Mouse (Mus musculus) left cerebral cortex, postnatal 36 days (tissue): ENCODE data around the gene Tmem212. TPM values are rescaled to one million over a fixed set of nuclear protein-coding genes. Genes with fewer than 3 reads are reported as not detected.

Experiments used
- DNase-seq, 2 experiments: peaks; one replicate each; pipeline ENCODE4 v3.0.0; 2021 to 2022; ENCODE audit warnings: low spot score in 2 of 2, mixed read lengths in 1 of 2
- intact Hi-C: fragments of 180-260 bp; cut with DNase I; formaldehyde crosslinking; loops from one replicate; pipeline ENCODE4 v1.15.1; 2025
- total RNA-seq, 2 experiments: library from RNA; stranded (reverse); gene quantifications; 2 replicates each; pipeline ENCODE4 v1.2.3; 2021

Tmem212 gene
- total RNA-seq, 2 experiments from 2014 or later, result 0.79 TPM; not detected in 1

DNA sequence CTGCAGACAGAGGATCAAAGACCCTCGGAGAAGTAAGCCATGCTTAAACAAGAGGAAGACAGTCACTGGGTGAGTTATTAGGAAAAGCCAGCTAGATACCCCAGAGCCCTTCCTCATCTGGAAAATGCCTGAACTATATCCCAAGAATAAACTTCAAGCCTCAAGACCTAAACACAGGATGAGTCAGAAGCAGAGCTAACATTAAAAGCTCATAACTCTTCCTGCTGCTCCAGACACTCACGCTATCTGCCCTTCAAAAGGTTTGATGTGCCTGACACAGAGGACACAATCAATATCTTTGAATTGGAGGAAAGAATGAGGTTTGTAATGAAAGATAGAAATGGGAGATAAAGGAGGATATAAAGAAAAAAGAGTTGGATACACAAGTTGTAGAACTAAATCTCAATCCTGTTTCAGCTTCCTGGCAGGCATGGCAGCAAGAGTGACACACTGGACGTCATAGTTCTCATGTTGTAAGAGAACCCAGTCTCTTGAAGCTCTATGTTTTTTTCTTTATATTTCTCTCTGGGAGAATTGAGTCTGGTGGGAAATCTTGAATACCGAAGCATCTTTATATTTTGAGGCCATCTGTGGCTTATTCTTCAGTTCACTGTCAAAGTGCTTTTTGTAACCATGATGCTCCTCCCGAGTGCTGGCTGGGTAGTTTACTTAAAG lies 37.6 kb downstream of the Tmem212 start:
- DNase-seq, result no peak
- intact Hi-C loops, result no loop called here

GRCm38 (mm10) chr3:27856288-27856687 lies 39.9 kb downstream of the Tmem212 start:
- DNase-seq, result no peak
- intact Hi-C loops, result no loop called here

DNA sequence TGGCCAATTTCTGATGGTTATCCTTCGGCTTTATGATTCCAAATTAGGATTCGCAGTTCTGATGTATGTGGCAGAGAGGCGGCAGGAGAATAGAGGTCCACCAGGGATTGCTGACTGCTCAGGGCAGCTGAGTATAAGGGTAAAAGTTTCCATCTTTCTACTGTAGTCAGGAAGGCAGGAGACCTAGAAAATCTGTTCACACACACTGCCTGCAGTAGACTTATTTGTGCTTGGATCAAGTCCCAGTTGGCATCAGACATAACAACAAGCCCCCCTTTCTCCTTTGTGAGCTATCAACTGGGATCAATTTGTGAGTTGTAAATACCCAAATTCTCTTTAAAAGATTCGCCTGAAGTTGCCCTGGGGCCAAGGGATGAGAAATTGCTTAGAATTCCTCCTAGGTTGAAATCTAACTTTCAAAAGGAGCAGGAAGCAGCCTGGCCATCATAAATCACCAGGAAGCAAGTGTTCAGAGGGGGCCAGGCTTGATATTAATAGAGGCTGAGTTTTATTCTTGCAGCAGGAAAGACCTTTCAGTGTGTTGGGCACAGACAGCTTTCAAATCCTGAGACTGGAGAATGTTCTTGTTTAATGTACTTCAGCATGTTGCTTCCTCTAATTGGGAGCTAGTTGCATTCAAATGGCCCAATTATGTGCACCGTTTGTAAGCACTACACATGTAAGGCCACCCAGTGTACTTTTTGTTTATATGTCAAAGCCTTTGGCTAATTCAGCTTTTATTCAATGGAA lies 41.6 kb downstream of the Tmem212 start:
- DNase-seq, result no peak
- intact Hi-C loops, result no loop called here

- intact Hi-C loops, result no loop called here
- no peak for DNase-seq
These were observed 52.9 kb downstream of the Tmem212 start for GRCm38 (mm10) chr3:27843266-27843665.

DNA sequence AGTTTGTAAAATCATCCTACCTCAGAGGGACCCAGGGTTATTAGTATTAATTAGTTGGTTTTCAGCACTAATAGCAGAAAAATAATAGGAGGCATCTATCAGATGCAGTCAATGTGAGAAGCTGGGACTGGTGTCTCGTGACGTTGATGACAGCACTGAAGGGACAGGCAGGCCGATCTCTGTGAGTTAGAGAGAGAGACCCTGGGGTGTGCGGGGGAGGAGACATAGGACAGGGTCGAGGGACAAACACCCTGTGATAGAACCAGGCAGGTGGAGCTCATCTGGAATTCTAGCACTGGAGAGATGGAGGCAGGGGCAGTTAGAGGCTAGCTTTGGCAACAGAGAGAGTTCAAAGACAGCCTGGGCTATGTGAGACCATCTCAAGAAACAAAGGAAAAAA lies 53.3 kb downstream of the Tmem212 start:
- intact Hi-C loops, result no loop called here
- no peak for DNase-seq

- no peak for DNase-seq
- intact Hi-C loops, result no loop called here
These were observed 55.9 kb downstream of the Tmem212 start for GRCm38 (mm10) chr3:27840311-27840710.

- intact Hi-C loops, result no loop called here
- no peak for DNase-seq
These were observed 56.4 kb downstream of the Tmem212 start for GRCm38 (mm10) chr3:27839795-27840194.

- intact Hi-C loops, result no loop called here
- DNase-seq, result no peak
These were observed 56.9 kb downstream of the Tmem212 start for GRCm38 (mm10) chr3:27839231-27839630.

- no peak for DNase-seq
- intact Hi-C loops, result no loop called here
These were observed 59.9 kb downstream of the Tmem212 start for GRCm38 (mm10) chr3:27836297-27836696.

- DNase-seq, result no peak
- intact Hi-C loops, result no loop called here
These were observed 60.4 kb downstream of the Tmem212 start for GRCm38 (mm10) chr3:27835786-27836185.

DNA sequence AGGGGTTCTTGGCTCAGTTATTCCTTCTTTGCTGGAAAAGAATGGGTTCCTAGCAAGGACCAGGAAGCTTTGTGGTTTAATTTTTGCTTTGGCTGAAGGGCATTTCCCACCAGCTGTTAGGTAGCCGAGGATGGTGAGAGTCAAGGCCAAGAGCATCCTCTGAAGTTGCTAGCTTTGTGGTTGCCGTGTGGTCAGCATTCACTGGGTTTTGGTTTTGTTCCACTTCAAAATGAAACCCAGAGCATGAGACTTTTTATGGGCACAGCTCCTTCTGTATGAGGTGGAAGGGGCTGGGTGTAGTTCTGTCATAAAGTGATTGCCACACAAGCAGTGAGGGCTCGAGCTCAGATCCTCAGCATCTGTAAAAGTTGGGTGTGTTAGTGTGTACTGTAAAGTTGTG lies 67.4 kb downstream of the Tmem212 start:
- intact Hi-C loops, result no loop called here
- DNase-seq, result no peak

- intact Hi-C loops, result no loop called here
- DNase-seq, result no peak
These were observed 68.9 kb downstream of the Tmem212 start for GRCm38 (mm10) chr3:27827236-27827635.

DNA sequence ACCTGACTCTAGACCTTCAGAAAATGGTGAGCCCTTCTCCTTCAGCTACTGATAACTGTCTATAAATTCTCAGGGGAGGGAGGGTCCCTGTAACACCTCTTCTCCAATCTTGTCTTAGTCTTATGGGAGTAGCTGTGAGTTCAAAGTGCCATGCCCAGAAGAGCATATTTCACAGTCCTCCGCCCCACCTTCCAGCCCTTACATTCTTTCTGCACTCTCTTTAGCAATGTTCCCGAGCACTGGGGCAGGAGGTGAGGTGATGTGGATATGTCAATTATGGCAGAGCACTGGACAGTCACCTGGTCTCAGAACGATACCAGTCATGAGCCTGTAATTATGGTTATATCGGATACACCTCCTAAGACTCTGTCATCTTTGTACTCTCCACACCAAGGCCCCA lies 70.2 kb downstream of the Tmem212 start:
- no peak for DNase-seq
- intact Hi-C loops, result no loop called here

Other genes starting within 250 kb of the Tmem212 start
- gene Fndc3b, start 185.1 kb downstream of the Tmem212 start, total RNA-seq, result 10 to 100 TPM; 18.8 to 29.2 TPM
- 10 to 100 TPM in 1 of 2 experiments, 1 to 10 TPM in 1; 6.9 to 13.7 TPM for gene Pld1, start 42.3 kb upstream of the Tmem212 start, total RNA-seq